Mouse (Mus musculus): ENCODE measurements around the gene Inhbc.

Inhbc gene

GRCm38 (mm10) chr10:127351719-127352118 lies 18.5 kb downstream of the Inhbc start:
- no peak for DNase-seq (ENCODE audit: low spot score in 2 of 2)

DNA sequence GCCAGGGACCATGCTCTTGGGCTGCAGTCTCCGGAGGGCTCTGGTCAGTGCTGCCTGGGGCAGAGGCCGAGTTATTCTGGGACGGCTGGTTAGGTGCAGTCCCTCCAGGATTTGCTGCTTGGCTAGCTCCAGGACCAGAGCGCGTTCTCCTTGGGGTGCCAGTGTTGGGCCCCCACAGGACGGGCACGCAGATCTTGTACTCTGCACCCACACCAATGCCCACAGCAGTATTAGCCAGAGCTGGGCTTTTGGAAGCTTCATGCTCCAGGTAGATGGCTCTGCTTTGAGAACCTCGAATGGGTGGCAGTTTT lies 19.0 kb downstream of the Inhbc start:
- no peak for DNase-seq (ENCODE audit: low spot score in 2 of 2)

DNA sequence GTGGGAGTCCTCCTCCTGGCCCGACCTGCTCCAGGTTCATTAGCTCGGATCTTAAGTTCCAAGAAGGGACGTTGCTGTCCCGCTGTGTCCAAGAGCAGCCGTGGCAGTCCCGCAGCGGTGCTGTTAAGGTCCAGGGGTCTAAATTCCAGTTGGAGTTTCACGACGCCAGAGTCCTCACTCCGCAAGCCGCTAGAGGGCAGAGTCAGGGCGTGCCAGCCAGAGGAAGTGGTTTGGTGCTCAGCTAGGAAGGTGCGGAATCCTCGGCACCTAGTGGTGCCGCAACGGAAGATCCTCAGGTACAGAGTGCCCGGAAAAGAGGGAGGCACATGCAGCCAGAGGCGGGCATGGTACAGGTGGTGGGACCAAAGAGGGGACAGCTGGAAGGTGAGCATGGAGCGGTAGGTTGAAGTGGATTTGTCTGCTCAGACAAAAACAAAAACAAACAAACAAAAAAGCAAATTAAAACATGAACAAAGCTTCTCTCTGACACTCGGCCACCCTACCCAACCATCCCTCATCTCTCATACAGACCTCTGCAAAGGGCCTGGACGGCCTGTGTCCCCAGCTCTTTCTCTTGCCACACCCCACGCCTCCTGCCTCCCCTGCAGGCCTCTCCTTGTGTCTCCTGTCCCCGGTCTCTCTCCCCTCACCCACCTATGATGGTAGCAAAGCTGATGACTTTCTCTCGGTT lies 19.5 kb downstream of the Inhbc start:
- DNase-seq (ENCODE audit: low spot score in 2 of 2): peak in 1 of 2 experiments; percentile 45

GRCm38 (mm10) chr10:127349810-127350209 lies 20.4 kb downstream of the Inhbc start:
- no peak for DNase-seq (ENCODE audit: low spot score in 2 of 2)

GRCm38 (mm10) chr10:127348957-127349356 lies 21.3 kb downstream of the Inhbc start:
- no peak for DNase-seq (ENCODE audit: low spot score in 2 of 2)

- DNase-seq (ENCODE audit: low spot score in 2 of 2): no peak
These were observed 24.1 kb downstream of the Inhbc start for GRCm38 (mm10) chr10:127346173-127346572.

GRCm38 (mm10) chr10:127343029-127343428 lies 27.2 kb downstream of the Inhbc start:
- no peak for DNase-seq (ENCODE audit: low spot score in 2 of 2)

GRCm38 (mm10) chr10:127341891-127342639 lies 28.2 kb downstream of the Inhbc start, which contains the start of gene Gli1:
TSS of gene Gli1 (minus strand) at chr10:127341974.
- DNase-seq (ENCODE audit: low spot score in 2 of 2): peak; percentile 74 to 83

DNA sequence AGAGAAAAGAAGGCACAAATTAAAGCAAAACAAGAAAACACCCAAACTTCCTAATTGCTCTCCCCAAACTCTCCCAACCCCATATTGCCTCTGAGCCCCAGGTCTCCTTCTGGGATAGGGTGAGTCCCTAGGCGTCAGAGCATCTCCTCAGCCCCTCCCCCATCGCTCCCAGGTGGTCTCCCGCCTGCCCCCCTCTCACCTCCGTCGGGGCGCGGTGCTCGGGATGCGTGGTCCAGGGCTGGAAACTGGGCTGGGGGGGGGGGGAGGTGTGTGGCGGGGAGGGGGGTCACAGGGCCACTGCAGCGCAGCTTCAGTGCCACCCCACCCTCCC lies 28.9 kb downstream of the Inhbc start:
- DNase-seq (ENCODE audit: low spot score in 2 of 2): no peak

DNA sequence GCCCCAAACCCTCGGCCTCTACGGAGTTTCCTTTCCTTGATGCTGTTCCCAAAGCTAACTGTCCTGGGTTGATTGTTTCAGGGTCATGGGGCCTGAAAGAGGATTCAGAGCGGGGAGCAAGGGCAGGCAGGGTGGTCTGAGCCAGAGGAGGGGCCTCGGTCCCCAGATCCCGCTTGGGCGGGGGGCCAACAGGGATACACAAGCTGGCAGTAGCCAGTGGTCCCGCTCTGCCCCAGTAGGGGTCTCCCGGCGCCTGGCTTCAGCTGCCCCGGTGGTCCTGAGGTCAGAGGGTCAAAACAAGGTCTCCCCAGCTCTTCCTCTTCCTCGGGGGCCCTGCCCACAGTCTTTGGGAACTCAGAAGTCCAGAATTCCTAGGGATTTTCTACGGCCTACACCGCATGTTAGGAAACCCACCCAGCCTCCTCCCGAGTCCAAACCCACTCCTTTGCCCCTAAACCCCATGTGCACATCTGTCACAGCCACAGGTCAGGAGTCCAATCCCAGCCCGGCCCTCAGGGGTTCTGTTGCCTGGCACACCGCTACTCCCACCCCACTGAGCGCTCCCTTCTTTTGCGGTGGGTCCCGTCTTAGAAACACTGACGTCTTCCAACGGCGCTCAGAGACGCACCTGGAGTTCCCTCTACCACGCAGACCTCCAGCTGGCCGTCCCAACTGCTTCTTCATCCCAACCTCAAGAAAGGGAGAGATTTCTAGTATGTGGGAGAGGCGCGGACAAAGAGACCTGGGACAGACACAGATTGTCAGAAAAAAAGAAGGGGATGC lies 29.5 kb downstream of the Inhbc start:
- no peak for DNase-seq (ENCODE audit: low spot score in 2 of 2)

- no peak for DNase-seq (ENCODE audit: low spot score in 2 of 2)
These were observed 30.3 kb downstream of the Inhbc start for GRCm38 (mm10) chr10:127339683-127340576.

DNA sequence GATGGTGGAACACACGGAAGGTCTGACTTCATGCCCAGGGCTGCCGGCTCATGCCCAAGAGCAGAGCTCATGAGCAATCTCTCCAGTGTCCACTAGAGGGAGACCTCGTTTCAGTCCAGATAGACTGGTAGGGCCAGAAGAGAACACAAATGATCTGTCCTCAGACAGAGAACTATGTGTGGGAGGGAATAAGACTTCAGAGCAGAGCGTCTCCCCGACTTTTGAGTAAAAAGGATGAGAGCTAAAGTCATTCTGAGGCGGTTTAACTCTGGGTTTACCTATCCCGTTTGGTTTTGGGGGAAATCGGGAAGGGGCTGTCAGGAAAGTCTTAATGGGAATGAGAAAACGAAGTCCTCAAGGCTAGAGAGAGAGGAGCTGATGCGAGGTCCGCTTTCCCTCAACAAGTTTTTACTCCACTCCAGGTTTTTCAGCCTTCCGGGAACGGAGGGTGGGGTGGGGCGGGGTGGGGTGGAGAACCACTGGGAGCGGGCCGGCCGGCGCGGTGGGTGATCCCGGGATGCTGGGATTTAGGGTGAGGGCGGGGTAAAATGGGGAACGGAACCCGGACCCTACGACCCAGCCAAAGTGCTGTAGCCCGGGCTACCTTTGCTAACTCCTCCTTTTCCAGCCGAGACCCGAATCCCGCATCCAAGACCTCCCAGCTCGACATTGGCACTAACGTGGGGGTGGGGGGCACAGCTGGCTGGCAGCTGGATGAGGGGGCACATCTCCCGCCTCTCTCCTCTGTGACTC lies 31.1 kb downstream of the Inhbc start:
- peak; percentile 57 to 78 for DNase-seq (ENCODE audit: low spot score in 2 of 2)

DNA sequence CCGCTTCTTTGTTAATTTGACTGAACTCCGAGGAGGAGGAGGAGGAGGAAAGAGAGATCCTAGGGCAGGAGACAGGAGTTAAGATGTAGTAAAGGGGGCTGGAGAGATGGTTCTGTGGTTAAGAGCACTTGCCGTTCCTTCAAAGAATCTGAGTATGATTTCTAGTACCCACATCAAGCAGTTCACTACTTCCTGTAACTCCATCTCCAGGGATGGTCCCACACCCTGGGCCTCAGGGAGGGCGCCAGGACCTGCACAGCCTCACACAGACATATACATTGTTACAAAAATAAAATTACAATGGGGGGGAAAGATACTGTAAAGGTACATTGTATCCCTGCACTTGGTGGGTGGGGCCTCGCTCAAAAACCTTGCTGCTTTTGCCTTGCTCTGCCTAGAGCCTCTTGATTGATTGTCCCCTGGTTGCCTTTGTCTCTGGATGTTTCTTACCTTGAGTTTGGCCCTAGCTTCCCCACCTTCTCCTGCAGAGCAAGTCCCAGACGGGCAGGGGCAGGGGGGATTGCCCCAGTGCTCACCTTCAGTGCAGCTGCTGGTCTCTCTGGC lies 32.6 kb downstream of the Inhbc start:
- DNase-seq (ENCODE audit: low spot score in 2 of 2): no peak

- DNase-seq (ENCODE audit: low spot score in 2 of 2): no peak
These were observed 33.3 kb downstream of the Inhbc start for GRCm38 (mm10) chr10:127336952-127337351.

- no peak for DNase-seq (ENCODE audit: low spot score in 2 of 2)
These were observed 35.0 kb downstream of the Inhbc start for GRCm38 (mm10) chr10:127335271-127335670.

- no peak for DNase-seq (ENCODE audit: low spot score in 2 of 2)
These were observed 37.1 kb downstream of the Inhbc start for GRCm38 (mm10) chr10:127333152-127333551.

DNA sequence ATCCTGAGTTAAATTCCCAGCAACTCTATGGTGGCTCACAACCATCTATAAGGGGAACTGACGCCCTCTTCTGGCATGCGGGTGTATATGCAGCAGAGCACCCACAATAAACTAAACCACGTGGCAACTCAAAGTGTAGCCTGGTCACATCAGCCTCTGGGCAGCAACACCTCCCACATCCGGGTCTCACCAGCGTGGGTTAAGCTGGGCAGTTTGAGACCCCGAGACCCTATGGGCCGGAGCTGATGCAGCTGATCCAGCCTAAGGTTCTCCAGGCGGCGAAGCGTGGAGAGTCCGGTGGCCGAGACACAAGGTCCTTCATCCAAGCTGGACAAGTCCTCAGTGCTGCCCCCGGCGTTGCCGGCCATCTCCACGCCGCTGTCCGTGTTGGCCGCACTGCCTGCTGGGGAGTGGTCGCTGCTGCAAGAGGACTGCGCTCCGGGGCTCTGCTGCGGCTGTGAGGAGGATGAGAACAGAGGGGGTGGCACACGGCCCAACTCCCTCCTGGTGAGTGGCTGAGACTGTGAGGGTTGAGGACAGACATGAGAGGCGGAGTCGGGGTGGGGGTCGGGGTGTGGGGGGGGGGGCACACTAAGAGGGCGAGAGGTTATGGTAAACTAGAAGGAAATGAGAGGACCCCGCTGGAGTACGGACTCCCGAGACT lies 37.9 kb downstream of the Inhbc start:
- no peak for DNase-seq (ENCODE audit: low spot score in 2 of 2)

DNA sequence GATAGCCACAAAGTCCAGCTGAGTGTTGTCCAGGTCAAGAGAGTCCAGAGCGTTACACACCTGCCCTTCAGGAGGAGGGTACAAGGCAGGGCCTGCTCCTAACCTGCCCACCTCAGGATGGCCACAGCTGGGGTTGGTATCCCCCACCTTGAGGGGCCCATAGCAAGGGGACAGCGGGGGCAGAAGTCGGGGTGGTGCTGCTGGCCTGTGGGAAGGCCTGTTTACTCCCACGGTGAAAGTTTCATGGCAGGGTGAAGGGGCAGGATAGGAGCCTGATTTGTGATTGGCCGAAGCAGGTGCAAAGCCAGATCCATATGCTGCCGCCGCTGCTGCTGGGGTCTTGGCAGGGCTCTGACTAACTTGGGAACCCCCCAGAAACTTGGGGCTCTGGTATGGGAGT lies 40.0 kb downstream of the Inhbc start:
- no peak for DNase-seq (ENCODE audit: low spot score in 2 of 2)

- DNase-seq (ENCODE audit: low spot score in 2 of 2): no peak
These were observed 42.6 kb downstream of the Inhbc start for GRCm38 (mm10) chr10:127327461-127328145.

- DNase-seq (ENCODE audit: low spot score in 2 of 2): no peak
These were observed 43.4 kb downstream of the Inhbc start for GRCm38 (mm10) chr10:127326828-127327227.

All from urinary bladder, adult 18-20 months (tissue).